Mouse (Mus musculus): ENCODE data around the gene S100a8. TPM values are rescaled to one million over a fixed set of nuclear protein-coding genes. Genes with fewer than 3 reads are reported as not detected.

S100a8 gene
- total and polyA plus RNA-seq, 3 experiments: not detected

DNA sequence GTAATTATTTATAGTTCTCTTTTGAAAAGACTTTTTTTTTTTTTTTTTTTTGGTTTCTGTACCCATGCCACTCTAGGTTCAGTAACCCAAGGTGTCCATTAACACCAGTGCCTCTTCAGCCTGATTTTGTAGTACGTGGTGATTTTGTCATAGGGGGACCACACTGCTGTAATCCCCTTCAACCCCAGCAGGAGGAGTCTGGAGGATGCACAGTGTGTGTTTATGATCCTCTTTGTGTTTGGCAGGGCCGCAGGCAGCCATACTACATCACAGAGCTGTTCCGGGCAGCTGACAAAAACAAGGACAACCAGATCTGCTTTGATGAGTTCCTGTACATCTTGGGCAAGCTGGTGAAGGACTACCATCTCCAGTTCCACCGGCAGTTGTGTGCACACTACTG lies 11.4 kb upstream of the S100a8 start:
- no peak for TF ChIP-seq GATA1 (IDR thresholded peaks at IDR 0.05; ENCODE audit: borderline replicate concordance, low read length)
- TF ChIP-seq CTCF (IDR thresholded peaks at IDR 0.05; ENCODE audit: low read depth, low read length): no peak
- TF ChIP-seq POLR2AphosphoS5 (IDR thresholded peaks at IDR 0.05; ENCODE audit: insufficient replicate concordance, low read depth, low read length): no peak
- H3K4me1 ChIP-seq (ENCODE audit: insufficient read depth, low read depth, low read length): no peaks in the 10 kb centered on the region
- H3K9me3 ChIP-seq (replicated peaks): no peaks in the 10 kb centered on the region
- DNase-seq (ENCODE audit: low spot score) (no peak), ATAC-seq (ENCODE audit: extremely low read depth, insufficient number of reproducible peaks, low FRiP score, poor library complexity, severe bottlenecking) (no peak)
- H3K27me3 ChIP-seq (ENCODE audit: insufficient read depth, low read length): no peaks in the 10 kb centered on the region
- H3K4me3 ChIP-seq (ENCODE audit: low read depth, low read length): no peak overlapping the region
- H3K36me3 ChIP-seq (replicated peaks): no peaks in the 10 kb centered on the region

DNA sequence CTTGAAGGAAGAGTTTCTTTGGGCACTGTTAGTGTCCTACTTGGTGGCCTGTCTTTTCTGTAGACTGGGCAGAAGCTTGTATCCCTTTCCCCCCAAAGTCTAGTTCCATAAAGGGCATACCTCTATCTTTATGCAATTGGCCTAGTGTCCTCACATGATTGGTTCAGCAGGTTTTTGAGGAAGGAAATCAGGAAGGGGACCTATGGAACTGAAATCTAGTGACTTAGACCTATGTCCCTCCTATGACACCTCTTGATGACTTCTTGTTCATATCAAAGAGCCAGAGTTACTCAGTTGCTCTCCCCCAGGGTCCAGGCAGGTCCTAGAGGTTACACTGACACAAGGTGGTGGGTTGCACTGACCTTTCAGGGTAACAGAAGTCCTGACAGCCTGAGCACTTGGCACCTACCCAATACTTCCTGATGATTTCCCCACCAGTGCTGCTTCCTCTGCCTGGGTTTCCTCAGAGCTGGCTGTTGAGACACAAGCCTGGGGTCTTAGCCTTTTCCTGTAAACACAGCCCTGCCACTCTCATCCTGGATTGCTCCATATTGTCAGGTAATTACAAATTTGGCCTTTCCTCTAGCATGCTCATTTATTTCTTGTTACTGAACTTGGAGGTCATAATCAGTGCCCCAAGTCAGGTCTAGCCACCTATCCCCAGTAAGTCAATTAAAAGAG lies 9.3 kb upstream of the S100a8 start:
- no peak for DNase-seq (ENCODE audit: low spot score)
- ATAC-seq (ENCODE audit: extremely low read depth, insufficient number of reproducible peaks, low FRiP score, poor library complexity, severe bottlenecking): no peak

DNA sequence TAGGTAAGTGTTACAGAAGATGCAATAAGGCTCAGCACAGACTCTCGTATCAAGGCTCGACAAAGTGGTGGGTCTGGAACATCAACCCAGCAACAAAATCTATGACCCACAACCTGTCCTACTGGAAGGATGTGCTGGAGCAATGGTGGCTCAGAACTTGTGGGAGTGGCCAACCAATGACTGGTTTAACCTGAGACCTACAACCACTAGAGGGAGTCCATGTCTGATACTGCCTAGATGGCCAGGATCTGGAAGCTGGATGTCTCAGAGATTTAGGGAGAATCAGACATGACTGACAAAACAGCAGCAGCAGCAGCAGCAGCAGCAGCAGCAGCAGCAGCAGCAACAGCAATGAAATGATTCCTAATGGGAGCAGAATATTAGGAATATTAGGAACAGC lies 4.6 kb upstream of the S100a8 start:
- no peak overlapping the region for H3K4me3 ChIP-seq (ENCODE audit: low read depth, low read length)

More for the DNA sequence above, 9.3 kb upstream of the S100a8 start:
- H3K27me3 ChIP-seq (ENCODE audit: insufficient read depth, low read length): no peaks in the 10 kb centered on the region
- H3K4me1 ChIP-seq (ENCODE audit: insufficient read depth, low read depth, low read length): no peaks in the 10 kb centered on the region
- H3K4me3 ChIP-seq (ENCODE audit: low read depth, low read length): no peak overlapping the region
- TF ChIP-seq GATA1 (IDR thresholded peaks at IDR 0.05; ENCODE audit: borderline replicate concordance, low read length) (no peak), TAL1 (conservative IDR thresholded peaks at IDR 0.05; ENCODE audit: low read depth, low read length) (no peak), GATA2 (IDR thresholded peaks at IDR 0.05; ENCODE audit: borderline replicate concordance, low read depth, low read length) (no peak), CTCF (IDR thresholded peaks at IDR 0.05; ENCODE audit: low read depth, low read length) (no peak)
- H3K9me3 ChIP-seq (replicated peaks): no peaks in the 10 kb centered on the region
- no peaks in the 10 kb centered on the region for H3K36me3 ChIP-seq (replicated peaks)

DNA sequence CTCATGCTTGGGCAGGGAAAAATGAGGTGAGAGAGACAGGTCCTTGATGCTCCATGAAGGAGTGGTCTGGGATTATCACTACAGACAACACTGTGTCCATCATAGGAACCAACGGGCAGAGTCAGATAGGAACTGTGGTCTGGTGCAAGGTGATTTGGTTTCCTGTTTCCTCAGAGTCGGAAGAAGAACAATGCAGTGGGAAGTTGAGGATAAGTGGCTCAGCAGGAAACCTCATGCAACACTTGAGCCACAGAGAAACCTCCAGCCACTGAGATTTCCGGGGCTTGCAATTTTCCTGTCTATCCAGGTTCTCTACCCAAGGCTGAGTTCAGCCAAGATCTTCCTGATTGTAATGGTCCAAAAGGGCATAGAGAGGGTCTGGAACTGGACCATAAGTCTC lies 9.9 kb downstream of the S100a8 start:
- Histone ChIP-seq H3K36me3 (replicated peaks) (no peaks in the 10 kb centered on the region), H3K4me3 (ENCODE audit: low read depth, low read length) (no peak overlapping the region), H3K27me3 (ENCODE audit: insufficient read depth, low read length) (no peaks in the 10 kb centered on the region), H3K9me3 (replicated peaks) (no peaks in the 10 kb centered on the region), H3K4me1 (ENCODE audit: insufficient read depth, low read depth, low read length) (no peaks in the 10 kb centered on the region)
- ATAC-seq (ENCODE audit: extremely low read depth, insufficient number of reproducible peaks, low FRiP score, poor library complexity, severe bottlenecking): no peak
- no peak for DNase-seq (ENCODE audit: low spot score)
- TF ChIP-seq GATA2 (IDR thresholded peaks at IDR 0.05; ENCODE audit: borderline replicate concordance, low read depth, low read length) (no peak), TAL1 (conservative IDR thresholded peaks at IDR 0.05; ENCODE audit: low read depth, low read length) (no peak), GATA1 (IDR thresholded peaks at IDR 0.05; ENCODE audit: borderline replicate concordance, low read length) (no peak), POLR2AphosphoS5 (IDR thresholded peaks at IDR 0.05; ENCODE audit: insufficient replicate concordance, low read depth, low read length) (no peak), CTCF (IDR thresholded peaks at IDR 0.05; ENCODE audit: low read depth, low read length) (no peak)

More for the DNA sequence above, 4.6 kb upstream of the S100a8 start:
- DNase-seq (ENCODE audit: low spot score) (no peak), ATAC-seq (ENCODE audit: extremely low read depth, insufficient number of reproducible peaks, low FRiP score, poor library complexity, severe bottlenecking) (no peak)
- Histone ChIP-seq H3K4me1 (ENCODE audit: insufficient read depth, low read depth, low read length) (no peaks in the 10 kb centered on the region), H3K36me3 (replicated peaks) (no peaks in the 10 kb centered on the region), H3K27me3 (ENCODE audit: insufficient read depth, low read length) (no peaks in the 10 kb centered on the region), H3K9me3 (replicated peaks) (no peaks in the 10 kb centered on the region)
- TF ChIP-seq GATA1 (IDR thresholded peaks at IDR 0.05; ENCODE audit: borderline replicate concordance, low read length): no peak

DNA sequence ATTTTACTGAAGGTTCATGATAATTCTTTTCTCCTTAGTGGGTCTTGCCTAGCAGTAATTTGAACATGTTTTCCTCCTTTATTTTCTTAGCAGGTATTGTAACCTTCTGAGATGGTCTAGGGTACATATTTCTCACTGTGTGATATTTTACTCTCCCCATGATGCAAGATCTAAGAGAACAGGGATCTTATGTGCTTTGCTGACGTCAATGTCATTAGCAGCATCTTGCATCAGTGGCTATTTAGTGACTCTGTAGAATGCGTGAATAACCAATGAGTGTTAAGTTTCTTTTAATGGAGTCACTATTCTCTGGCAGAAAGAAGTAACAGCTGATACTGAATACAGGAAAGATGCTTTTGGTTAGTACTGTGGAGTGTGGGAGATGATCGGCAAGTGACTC lies 15.2 kb downstream of the S100a8 start:
- H3K4me3 ChIP-seq (ENCODE audit: low read depth, low read length): no peak overlapping the region
- no peaks in the 10 kb centered on the region for H3K27me3 ChIP-seq (ENCODE audit: insufficient read depth, low read length)
- H3K36me3 ChIP-seq (replicated peaks): no peaks in the 10 kb centered on the region
- no peak for DNase-seq (ENCODE audit: low spot score)
- ATAC-seq (ENCODE audit: extremely low read depth, insufficient number of reproducible peaks, low FRiP score, poor library complexity, severe bottlenecking): no peak
- TF ChIP-seq TAL1 (conservative IDR thresholded peaks at IDR 0.05; ENCODE audit: low read depth, low read length): no peak
- no peak for TF ChIP-seq CTCF (IDR thresholded peaks at IDR 0.05; ENCODE audit: low read depth, low read length)
- no peak for TF ChIP-seq GATA1 (IDR thresholded peaks at IDR 0.05; ENCODE audit: borderline replicate concordance, low read length)
- no peak for TF ChIP-seq GATA2 (IDR thresholded peaks at IDR 0.05; ENCODE audit: borderline replicate concordance, low read depth, low read length)
- no peak for TF ChIP-seq POLR2AphosphoS5 (IDR thresholded peaks at IDR 0.05; ENCODE audit: insufficient replicate concordance, low read depth, low read length)
- H3K4me1 ChIP-seq (ENCODE audit: insufficient read depth, low read depth, low read length): no peaks in the 10 kb centered on the region
- H3K9me3 ChIP-seq (replicated peaks): no peaks in the 10 kb centered on the region

DNA sequence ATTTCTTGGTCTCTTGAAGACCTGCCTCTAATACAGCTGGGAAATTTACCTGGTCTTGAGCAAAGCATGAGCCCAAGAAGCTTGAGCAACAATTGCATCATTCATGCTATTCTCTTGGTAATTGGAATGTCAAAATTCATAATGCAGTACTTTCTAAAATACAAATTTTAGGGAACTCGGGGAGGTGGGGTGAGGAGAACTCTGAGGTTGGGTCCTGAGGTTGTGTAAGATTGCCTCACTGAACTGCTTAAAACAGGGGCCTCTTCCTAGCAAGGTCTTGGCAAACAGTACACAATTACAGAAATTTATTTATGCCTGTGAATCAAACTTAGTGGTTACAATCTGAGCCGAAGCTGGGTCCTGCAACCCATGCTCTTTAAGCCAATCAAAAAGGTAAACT lies 18.1 kb downstream of the S100a8 start:
- ATAC-seq (ENCODE audit: extremely low read depth, insufficient number of reproducible peaks, low FRiP score, poor library complexity, severe bottlenecking): no peak
- H3K9me3 ChIP-seq (replicated peaks): no peaks in the 10 kb centered on the region
- H3K27me3 ChIP-seq (ENCODE audit: insufficient read depth, low read length): no peaks in the 10 kb centered on the region
- no peak overlapping the region for H3K4me3 ChIP-seq (ENCODE audit: low read depth, low read length)
- DNase-seq (ENCODE audit: low spot score): no peak
- H3K36me3 ChIP-seq (replicated peaks): no peaks in the 10 kb centered on the region
- no peaks in the 10 kb centered on the region for H3K4me1 ChIP-seq (ENCODE audit: insufficient read depth, low read depth, low read length)
- TF ChIP-seq POLR2AphosphoS5 (IDR thresholded peaks at IDR 0.05; ENCODE audit: insufficient replicate concordance, low read depth, low read length) (no peak), CTCF (IDR thresholded peaks at IDR 0.05; ENCODE audit: low read depth, low read length) (no peak), TAL1 (conservative IDR thresholded peaks at IDR 0.05; ENCODE audit: low read depth, low read length) (no peak), GATA2 (IDR thresholded peaks at IDR 0.05; ENCODE audit: borderline replicate concordance, low read depth, low read length) (no peak), GATA1 (IDR thresholded peaks at IDR 0.05; ENCODE audit: borderline replicate concordance, low read length) (no peak)

DNA sequence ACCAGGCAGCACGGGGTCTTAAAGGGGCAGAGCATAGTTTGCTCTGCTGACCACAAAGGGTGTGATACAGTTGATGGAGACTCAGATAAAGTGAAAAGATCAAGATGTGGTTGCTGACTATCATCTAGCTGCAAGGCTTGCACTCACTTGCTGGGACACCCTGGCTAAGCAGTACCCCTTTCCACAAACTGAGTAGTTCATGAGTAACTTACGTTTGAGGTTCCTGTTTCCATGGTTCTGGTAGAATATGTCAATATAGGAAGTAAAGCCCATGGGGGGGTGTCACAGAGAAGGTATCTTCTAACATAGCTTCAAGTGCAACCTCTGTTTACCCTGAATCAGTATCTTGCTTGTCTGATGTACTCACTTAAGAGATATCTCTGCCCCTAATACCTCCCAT lies 24.7 kb downstream of the S100a8 start:
- H3K4me3 ChIP-seq (ENCODE audit: low read depth, low read length): no peak overlapping the region
- DNase-seq (ENCODE audit: low spot score): no peak
- TF ChIP-seq GATA1 (IDR thresholded peaks at IDR 0.05; ENCODE audit: borderline replicate concordance, low read length) (no peak), TAL1 (conservative IDR thresholded peaks at IDR 0.05; ENCODE audit: low read depth, low read length) (no peak), GATA2 (IDR thresholded peaks at IDR 0.05; ENCODE audit: borderline replicate concordance, low read depth, low read length) (no peak)

More for the DNA sequence above, 24.7 kb downstream of the S100a8 start:
- ATAC-seq (ENCODE audit: extremely low read depth, insufficient number of reproducible peaks, low FRiP score, poor library complexity, severe bottlenecking): no peak
- Histone ChIP-seq H3K4me1 (ENCODE audit: insufficient read depth, low read depth, low read length) (no peaks in the 10 kb centered on the region), H3K36me3 (replicated peaks) (no peaks in the 10 kb centered on the region), H3K27me3 (ENCODE audit: insufficient read depth, low read length) (no peaks in the 10 kb centered on the region), H3K9me3 (replicated peaks) (no peaks in the 10 kb centered on the region)

All from G1E (cell line).